Mouse (Mus musculus): ENCODE results near the gene Mrpl27. TPM values are rescaled to one million over a fixed set of nuclear protein-coding genes. Genes with fewer than 3 reads are reported as not detected.
"Not testable (repeated sequence)": the region's sequence is repeated elsewhere in the genome, so short reads cannot be mapped to it uniquely, and the experiment has no call there.

The Mrpl27 gene
- polyA plus RNA-seq, 1 experiment from 2014 or later, result 157 TPM

DNA sequence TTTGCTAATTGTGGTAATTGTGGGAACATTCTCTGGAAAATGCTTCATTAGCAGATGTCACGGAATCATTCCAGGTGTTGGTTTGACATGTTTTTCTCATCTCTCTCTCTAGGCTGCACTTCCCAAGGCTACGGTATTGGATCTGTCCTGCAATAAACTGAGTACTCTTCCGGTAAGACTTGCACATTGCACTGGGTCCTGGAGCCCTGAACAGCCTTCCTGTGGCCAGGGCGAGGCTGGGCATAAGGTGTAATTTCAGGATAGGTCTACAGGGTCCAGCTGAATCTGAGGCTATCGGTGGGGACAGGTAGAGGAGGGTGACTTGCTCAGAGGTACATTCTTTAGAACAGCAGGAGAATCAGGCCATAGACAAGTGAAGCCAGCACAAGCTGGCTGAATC, 21.6 kb upstream of the Mrpl27 start:
- no peak for DNase-seq (ENCODE audit: low spot score)
- Histone ChIP-seq H3K4me1 (replicated peaks) (peaks cover 15% of the 10 kb centered on the region), H3K4me3 (no peak overlapping the region), H3K27ac (no peak overlapping the region), H3K9me3 (no peaks in the 10 kb centered on the region), H3K36me3 (peaks cover 58% of the 10 kb centered on the region), H3K27me3 (ENCODE audit: insufficient read depth, poor library complexity, severe bottlenecking) (no peaks in the 10 kb centered on the region)
- 96% methylated on average over 5 of the region's 5 CpGs for WGBS

DNA sequence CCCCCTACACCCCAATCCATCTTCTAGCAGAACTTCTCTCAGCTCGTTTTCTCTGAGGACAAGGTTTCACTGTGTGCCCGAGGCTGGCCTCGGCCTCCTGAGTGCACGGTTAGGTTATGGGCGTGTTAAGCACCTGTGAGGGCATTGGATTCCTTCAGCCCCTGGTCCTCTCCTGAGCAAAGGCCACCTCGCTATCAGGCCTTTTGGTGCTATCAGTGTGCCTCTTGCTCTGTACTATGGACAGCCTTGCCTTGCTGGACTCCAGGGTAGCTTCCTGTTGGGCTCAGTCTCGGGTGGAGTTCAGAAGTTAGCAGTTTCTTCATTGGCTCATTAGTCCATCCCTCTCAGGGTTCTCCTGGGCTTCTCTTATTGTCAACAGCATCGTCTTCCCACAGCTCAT, 20.6 kb upstream of the Mrpl27 start:
- H3K36me3 ChIP-seq, result peaks cover 69% of the 10 kb centered on the region
- 92% methylated on average over 8 of the region's 8 CpGs for WGBS
- DNase-seq (ENCODE audit: low spot score), result no peak
- H3K9me3 ChIP-seq, result no peaks in the 10 kb centered on the region
- peaks cover 15% of the 10 kb centered on the region for H3K4me1 ChIP-seq (replicated peaks)
- H3K4me3 ChIP-seq, result no peak overlapping the region
- no peaks in the 10 kb centered on the region for H3K27me3 ChIP-seq (ENCODE audit: insufficient read depth, poor library complexity, severe bottlenecking)
- no peak overlapping the region for H3K27ac ChIP-seq

DNA sequence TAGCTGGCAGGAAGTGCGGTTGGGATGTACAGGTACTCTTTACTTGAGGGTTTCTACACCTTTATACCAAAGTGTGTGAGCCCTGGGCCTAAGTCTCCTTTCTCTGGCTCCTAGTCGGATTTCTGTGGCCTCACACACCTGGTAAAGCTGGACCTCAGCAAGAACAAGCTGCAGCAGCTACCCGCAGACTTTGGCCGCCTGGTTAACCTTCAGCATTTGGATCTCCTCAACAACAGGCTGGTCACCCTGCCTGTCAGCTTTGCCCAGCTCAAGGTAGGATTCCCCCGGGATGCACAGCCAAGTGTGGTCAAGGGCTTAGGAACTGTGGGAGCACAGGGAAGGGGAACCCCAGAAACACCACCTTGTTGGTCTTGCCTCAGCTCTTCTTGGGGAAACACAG, 19.1 kb upstream of the Mrpl27 start:
- H3K4me3 ChIP-seq, result no peak overlapping the region
- no peaks in the 10 kb centered on the region for H3K27me3 ChIP-seq (ENCODE audit: insufficient read depth, poor library complexity, severe bottlenecking)
- DNase-seq (ENCODE audit: low spot score), result no peak
- 92% methylated on average over 5 of the region's 5 CpGs for WGBS
- peaks cover 83% of the 10 kb centered on the region for H3K36me3 ChIP-seq
- no peak overlapping the region for H3K27ac ChIP-seq
- H3K4me1 ChIP-seq (replicated peaks), result peaks cover 15% of the 10 kb centered on the region
- no peaks in the 10 kb centered on the region for H3K9me3 ChIP-seq

DNA sequence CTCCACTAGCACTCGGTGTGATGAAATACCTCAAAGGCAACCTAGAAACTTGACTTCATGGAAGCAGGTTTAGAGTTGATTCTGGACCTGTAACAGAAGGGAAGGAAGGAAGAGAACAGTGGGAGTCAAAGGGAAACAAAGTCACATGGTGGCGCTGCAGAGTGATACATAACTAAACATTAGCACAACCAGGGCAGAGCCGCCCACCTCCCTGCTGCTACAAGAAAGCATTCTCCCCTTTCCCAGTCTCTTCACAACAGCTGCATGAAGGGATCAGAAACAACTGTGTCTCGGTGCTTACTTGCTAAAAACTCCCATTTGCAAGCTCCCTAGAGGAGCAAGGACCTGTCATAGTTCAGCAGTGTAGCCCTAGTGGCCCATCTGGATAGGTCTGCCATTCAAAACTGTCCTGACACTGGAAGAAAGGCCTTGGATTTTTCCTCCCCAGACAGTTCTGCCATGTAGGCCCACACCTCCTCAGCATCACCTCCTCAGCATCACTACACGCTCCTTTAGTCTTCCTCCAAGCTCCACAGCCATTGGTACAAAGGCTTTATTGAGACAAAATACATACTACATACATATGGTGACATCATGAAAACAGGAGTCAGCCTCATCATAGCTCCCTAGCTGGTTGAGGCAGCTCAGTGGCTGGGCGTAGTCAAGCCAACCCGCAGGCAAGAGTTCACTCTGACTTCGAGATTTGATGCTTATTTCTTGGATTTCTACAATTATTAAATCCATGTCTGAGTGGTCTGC, 8.9 kb upstream of the Mrpl27 start:
- no peaks in the 10 kb centered on the region for H3K9me3 ChIP-seq
- H3K36me3 ChIP-seq, result peaks cover 98% of the 10 kb centered on the region
- WGBS, result 89% methylated on average over 8 of the region's 8 CpGs
- no peak overlapping the region for H3K4me3 ChIP-seq
- no peak overlapping the region for H3K27ac ChIP-seq
- H3K27me3 ChIP-seq (ENCODE audit: insufficient read depth, poor library complexity, severe bottlenecking), result no peaks in the 10 kb centered on the region
- no peak for DNase-seq (ENCODE audit: low spot score)
- no peaks in the 10 kb centered on the region for H3K4me1 ChIP-seq (replicated peaks)

DNA sequence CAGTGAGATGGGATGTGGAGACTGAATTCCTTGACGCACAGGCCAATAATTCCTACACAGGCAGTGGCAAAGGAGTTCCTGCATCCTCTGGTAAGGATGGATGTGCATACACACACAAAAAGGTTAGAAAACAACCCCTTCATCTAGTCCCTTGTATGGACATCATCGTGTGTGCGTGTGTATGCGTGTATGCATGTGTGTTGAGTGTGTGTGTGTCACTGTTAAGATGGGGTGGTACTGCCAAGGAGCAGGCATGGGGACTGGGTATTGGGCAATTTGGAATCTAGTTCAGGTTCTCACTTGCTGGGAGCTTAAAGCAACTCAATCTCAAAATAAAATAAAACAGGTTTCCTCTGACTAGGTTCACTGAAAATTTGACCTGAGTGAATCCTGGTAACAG, 7.1 kb upstream of the Mrpl27 start:
- H3K27ac ChIP-seq, result no peak overlapping the region
- H3K27me3 ChIP-seq (ENCODE audit: insufficient read depth, poor library complexity, severe bottlenecking), result no peaks in the 10 kb centered on the region
- no peak overlapping the region for H3K4me3 ChIP-seq
- no peaks in the 10 kb centered on the region for H3K4me1 ChIP-seq (replicated peaks)
- DNase-seq (ENCODE audit: low spot score), result no peak
- H3K36me3 ChIP-seq, result peaks cover 96% of the 10 kb centered on the region
- no peaks in the 10 kb centered on the region for H3K9me3 ChIP-seq
- WGBS, result 94% methylated on average over 4 of the region's 4 CpGs

DNA sequence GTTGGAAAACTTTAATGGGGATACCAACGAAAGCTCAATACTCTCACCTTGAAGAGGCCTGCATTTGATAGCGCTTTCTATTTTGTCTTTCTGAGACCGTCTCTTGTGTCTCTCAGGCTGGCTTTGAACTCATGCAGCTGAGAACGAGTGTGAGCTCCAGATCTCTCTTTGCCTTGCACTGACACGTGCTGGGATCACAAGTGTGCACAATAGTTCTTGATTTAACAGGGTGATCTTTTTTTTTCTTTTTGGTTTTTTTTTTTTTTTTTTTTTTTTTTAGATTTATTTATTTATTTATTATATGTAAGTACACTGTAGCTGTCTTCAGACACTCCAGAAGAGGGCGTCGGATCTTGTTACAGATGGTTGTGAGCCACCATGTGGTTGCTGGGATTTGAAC, 2.3 kb upstream of the Mrpl27 start:
- 91% methylated on average over 7 of the region's 7 CpGs for WGBS
- peaks cover 62% of the 10 kb centered on the region for H3K36me3 ChIP-seq

DNA sequence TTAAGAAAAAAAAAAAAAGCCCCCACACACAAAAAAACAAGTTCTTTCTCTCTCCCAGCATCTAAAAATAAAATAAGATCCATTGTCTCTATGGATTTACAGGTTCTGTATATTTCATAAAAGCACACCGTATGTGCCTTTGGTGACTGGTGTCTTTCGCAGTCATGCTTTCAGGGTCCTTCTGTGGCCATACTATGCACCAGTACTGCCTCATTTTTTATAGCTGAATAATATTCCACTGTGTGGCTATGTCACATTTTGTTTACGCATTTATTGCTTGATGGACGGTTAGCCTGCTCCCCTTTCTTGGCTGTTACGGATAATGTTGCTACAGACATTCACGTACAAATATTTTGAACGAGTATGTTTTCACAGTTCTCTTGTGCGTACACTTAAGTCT, 594 bp upstream of the Mrpl27 start:
- peaks cover 18% of the 10 kb centered on the region for H3K4me1 ChIP-seq (replicated peaks)
- peak overlapping the region; percentile 97 for H3K27ac ChIP-seq
- 49% methylated on average over 8 of the region's 8 CpGs for WGBS
- no peak for DNase-seq (ENCODE audit: low spot score)
- peak overlapping the region; percentile 82 for H3K4me3 ChIP-seq
- no peaks in the 10 kb centered on the region for H3K27me3 ChIP-seq (ENCODE audit: insufficient read depth, poor library complexity, severe bottlenecking)
- H3K9me3 ChIP-seq, result no peaks in the 10 kb centered on the region
- peaks cover 62% of the 10 kb centered on the region for H3K36me3 ChIP-seq

More for the DNA sequence above, 2.3 kb upstream of the Mrpl27 start:
- H3K9me3 ChIP-seq; H3K27me3 ChIP-seq (ENCODE audit: insufficient read depth, poor library complexity, severe bottlenecking); H3K4me3 ChIP-seq; H3K27ac ChIP-seq; DNase-seq (ENCODE audit: low spot score): not testable (repeated sequence)
- H3K4me1 ChIP-seq (replicated peaks), result peaks cover 18% of the 10 kb centered on the region

DNA sequence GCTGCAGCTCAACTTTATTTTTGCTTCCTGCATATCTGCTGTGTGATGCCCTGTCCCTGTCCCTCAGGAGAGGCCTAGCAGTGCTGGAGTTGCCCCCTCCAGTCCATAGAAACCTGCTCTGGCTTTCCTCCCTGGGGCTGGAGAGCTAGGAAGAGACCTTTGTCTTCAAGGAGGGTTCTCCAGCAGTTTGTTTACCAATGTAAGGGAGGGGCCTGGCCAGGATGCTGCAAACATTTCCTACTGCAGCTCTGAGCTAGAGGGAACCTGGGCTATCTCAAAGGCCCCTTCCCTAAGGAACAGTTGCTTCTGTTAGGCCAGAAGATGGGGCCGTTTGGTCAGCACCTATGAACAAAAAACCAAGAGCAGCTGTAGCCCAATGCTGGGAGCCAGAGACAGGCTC, 7.8 kb downstream of the Mrpl27 start:
- 69% methylated on average over 1 of the region's 1 CpGs for WGBS

DNA sequence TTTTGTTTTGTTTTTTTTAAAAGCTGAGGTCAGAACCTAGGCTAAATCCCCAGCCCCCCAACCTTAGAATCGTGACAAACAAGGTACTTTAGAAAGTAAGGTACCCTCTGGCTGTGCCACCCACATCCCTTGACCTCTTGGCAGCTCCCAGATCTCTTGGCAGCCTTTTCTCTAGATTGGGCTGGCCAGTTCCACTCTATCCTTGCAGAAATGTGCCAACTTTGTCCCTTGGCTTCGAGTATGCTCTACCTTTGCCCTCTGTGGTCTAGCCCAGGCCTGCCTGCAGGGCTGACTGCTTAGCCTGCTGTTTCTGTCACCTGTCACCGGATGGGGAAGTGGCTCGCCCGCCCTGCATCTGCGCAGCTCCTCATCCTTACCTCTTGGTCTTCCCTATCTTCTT, 11.7 kb downstream of the Mrpl27 start:
- H3K27ac ChIP-seq, result no peak overlapping the region
- WGBS, result 92% methylated on average over 6 of the region's 6 CpGs
- H3K27me3 ChIP-seq (ENCODE audit: insufficient read depth, poor library complexity, severe bottlenecking), result no peaks in the 10 kb centered on the region
- H3K4me1 ChIP-seq (replicated peaks), result no peaks in the 10 kb centered on the region
- H3K36me3 ChIP-seq, result peaks cover 98% of the 10 kb centered on the region
- H3K9me3 ChIP-seq, result no peaks in the 10 kb centered on the region
- no peak overlapping the region for H3K4me3 ChIP-seq
- DNase-seq (ENCODE audit: low spot score), result no peak

More for the DNA sequence above, 7.8 kb downstream of the Mrpl27 start:
- H3K4me3 ChIP-seq, result no peak overlapping the region
- H3K4me1 ChIP-seq (replicated peaks), result no peaks in the 10 kb centered on the region
- H3K9me3 ChIP-seq, result no peaks in the 10 kb centered on the region
- H3K27ac ChIP-seq, result no peak overlapping the region
- no peaks in the 10 kb centered on the region for H3K27me3 ChIP-seq (ENCODE audit: insufficient read depth, poor library complexity, severe bottlenecking)
- DNase-seq (ENCODE audit: low spot score), result no peak
- H3K36me3 ChIP-seq, result peaks cover 98% of the 10 kb centered on the region

DNA sequence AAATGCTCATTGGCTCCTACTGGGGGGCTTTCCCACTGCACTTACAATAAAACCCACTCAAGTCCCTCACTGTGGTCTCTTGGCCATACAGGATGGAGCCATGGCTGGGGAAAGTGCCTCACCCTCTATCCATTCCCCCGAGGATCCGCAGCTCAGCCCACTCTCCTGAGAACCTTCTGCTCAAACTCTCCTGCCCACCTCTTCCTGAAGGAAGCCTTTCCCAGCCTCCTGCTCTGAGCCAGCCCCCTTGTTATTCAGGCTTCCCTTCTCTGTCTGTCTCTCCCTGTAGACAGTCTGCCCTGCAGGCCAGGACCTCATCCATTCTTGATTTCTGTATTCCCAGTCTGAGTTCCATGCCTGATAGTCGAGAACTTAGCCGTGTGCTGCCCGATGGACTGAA, 21.4 kb downstream of the Mrpl27 start:
- Histone ChIP-seq H3K4me1 (replicated peaks) (peaks cover 49% of the 10 kb centered on the region), H3K36me3 (peaks cover 27% of the 10 kb centered on the region), H3K27me3 (ENCODE audit: insufficient read depth, poor library complexity, severe bottlenecking) (no peaks in the 10 kb centered on the region), H3K27ac (no peak overlapping the region), H3K9me3 (no peaks in the 10 kb centered on the region), H3K4me3 (no peak overlapping the region; the same call in 1 of the 2 replicates)
- WGBS, result 84% methylated on average over 5 of the region's 5 CpGs
- DNase-seq (ENCODE audit: low spot score), result no peak

DNA sequence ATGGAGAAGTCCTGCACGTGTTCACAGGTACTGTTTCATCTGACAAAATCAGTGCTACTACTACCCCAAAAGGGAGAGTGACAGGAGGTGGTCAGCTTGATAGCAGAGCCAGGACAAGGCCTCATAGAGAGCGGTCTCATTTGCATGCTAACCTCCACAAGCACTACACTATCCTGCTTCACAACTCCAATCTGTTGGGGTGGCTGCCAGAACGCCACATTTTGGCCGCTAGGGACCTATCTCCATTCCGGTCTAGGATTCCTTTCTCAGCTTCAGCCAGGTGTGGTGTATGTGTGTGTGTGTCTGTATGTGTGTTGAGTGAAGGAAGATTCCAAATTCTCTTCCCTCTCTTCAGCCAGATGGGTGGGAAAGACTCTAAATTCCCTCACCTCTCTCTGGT, 21.9 kb downstream of the Mrpl27 start:
- Histone ChIP-seq H3K4me1 (replicated peaks) (peaks cover 49% of the 10 kb centered on the region), H3K4me3 (peak overlapping the region; percentile 97), H3K36me3 (peaks cover 22% of the 10 kb centered on the region), H3K27ac (0 out of 2 replicates have a peak overlapping the region, but pooled peaks have one; percentile 98), H3K27me3 (ENCODE audit: insufficient read depth, poor library complexity, severe bottlenecking) (no peaks in the 10 kb centered on the region), H3K9me3 (no peaks in the 10 kb centered on the region)
- DNase-seq (ENCODE audit: low spot score), result no peak
- WGBS, result 79% methylated on average over 5 of the region's 5 CpGs

DNA sequence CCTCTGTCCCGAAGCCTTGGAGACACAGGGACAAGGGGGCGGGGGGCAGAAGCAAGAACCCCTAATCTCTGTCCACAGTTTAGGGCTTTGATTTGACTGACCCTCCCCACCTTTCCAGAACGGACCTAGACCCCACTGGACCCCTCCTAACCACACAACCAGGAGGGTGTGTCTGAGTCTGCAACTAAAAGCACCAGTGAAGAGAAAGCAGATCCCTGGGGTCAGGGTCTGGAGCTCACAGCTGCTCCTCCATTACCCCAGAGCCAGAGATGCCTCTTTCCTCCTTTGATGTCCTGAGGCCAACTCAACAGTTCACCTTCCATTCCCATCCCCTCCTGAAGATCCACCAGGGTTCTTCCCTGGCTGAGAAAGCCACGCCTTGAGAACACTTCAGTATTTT, 22.7 kb downstream of the Mrpl27 start:
- H3K4me3 ChIP-seq, result peak overlapping the region; percentile 97
- peak overlapping the region; percentile 98 for H3K27ac ChIP-seq
- H3K4me1 ChIP-seq (replicated peaks), result peaks cover 49% of the 10 kb centered on the region
- no peaks in the 10 kb centered on the region for H3K27me3 ChIP-seq (ENCODE audit: insufficient read depth, poor library complexity, severe bottlenecking)
- H3K36me3 ChIP-seq, result 0 out of 2 replicates have a peak, but pooled peaks cover 15% of the 10 kb centered on the region
- DNase-seq (ENCODE audit: low spot score), result peak; percentile 22
- no peaks in the 10 kb centered on the region for H3K9me3 ChIP-seq
- WGBS, result 48% methylated on average over 4 of the region's 4 CpGs

DNA sequence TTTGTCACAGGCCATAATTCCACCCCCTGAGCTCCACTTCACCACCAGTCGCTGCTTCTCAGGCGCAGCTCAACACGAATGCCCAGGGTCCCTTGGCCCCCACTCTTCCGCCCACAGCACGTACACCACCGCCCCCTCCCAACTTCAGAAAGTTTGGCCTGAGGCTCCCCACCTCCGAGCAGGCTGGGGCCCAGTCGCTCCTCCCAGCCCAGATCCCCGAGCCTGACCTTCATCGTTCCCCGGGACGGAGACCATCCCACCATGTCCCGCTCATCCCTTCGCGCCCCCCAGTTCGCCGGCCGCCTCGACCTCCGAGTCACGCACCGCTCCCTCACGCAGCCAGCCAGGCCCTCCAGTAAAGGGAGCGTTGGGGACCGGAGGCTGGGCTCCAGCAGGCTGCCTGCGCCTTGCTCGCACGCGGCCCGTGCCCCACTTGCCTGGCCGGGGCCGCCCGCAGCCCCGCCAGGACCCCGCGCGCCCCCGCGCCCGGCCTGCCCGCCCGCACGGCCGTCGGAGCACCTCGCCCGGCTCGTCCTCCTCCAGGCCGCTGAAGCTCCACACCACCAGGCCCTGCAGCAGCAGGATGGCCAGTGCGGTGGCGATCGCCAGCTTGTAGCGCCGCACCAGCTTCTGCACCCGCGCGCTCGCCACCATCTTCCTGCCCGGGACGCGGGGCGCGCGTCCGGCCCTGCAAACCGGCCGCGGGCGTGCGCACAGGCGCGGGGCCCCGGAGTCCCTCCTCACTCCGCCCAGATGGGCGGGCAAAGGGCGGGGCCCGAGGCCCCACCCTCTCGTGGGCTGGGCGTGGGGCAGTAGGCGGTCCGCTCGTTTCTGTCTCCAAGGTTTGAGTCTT, 23.4 kb downstream of the Mrpl27 start, which contains the start of gene Xylt2:
Gene Xylt2, minus strand, starts transcription at position 762 of the 853 bp plus-strand sequence.
- no peaks in the 10 kb centered on the region for H3K27me3 ChIP-seq (ENCODE audit: insufficient read depth, poor library complexity, severe bottlenecking)
- peaks cover 44% of the 10 kb centered on the region for H3K4me1 ChIP-seq (replicated peaks)
- WGBS, result under 1% methylated on average over 82 of the region's 82 CpGs
- H3K4me3 ChIP-seq, result peak within 1 kb of the TSS; percentile 97
- DNase-seq (ENCODE audit: low spot score), result peak; percentile 91
- no peaks in the 10 kb centered on the region for H3K9me3 ChIP-seq
- 0 out of 2 replicates have a peak, but pooled peaks cover 15% of the 10 kb centered on the region for H3K36me3 ChIP-seq
- peak within 1 kb of the TSS; percentile 98 for H3K27ac ChIP-seq

Data from hindbrain, embryonic 10.5 days (tissue).